Mouse (Mus musculus): ENCODE measurements at regions not wholly inside any gene's neighbourhood (a gene's known extent, or its start where the extent isn't known, plus 50 kb on each side); places are given as distances from the start of the nearest gene placed in this dataset.
A peak's percentile ranks its signal among the peaks of the same experiment; 100 is the strongest.

- no peak for TF ChIP-seq CTCF (IDR thresholded peaks at IDR 0.05 in 2 of 3, conservative IDR thresholded peaks at IDR 0.05 in 1 of 3; ENCODE audit: control insufficient read depth in 1 of 3, insufficient read depth in 1 of 3, low read depth in 2 of 3, low read length in 3 of 3, poor library complexity in 1 of 3, severe bottlenecking in 1 of 3)
- TF ChIP-seq ZNF384 (IDR thresholded peaks at IDR 0.05; ENCODE audit: low read depth, low read length): no peak
- TF ChIP-seq JUND (IDR thresholded peaks at IDR 0.05; ENCODE audit: low read depth, low read length): no peak
Measured at GRCm38 (mm10) chr13:73397033-73397432, 68.7 kb upstream of the Ndufs6 start (continued).

GRCm38 (mm10) chr13:73395856-73396255 is 67.5 kb upstream of the Ndufs6 start:
- H3K4me1 ChIP-seq (ENCODE audit: control insufficient read depth in 1 of 2, insufficient read depth in 2 of 2, low read length in 2 of 2): no peaks in the 10 kb centered on the region
- DNase-seq (ENCODE audit: low read depth, low spot score): no peak
- TF ChIP-seq NELFE (IDR thresholded peaks at IDR 0.05; ENCODE audit: low read depth, low read length) (no peak), ZNF384 (IDR thresholded peaks at IDR 0.05; ENCODE audit: low read depth, low read length) (no peak), JUND (IDR thresholded peaks at IDR 0.05; ENCODE audit: low read depth, low read length) (no peak)

GRCm38 (mm10) chr13:73389051-73389450 is 60.7 kb upstream of the Ndufs6 start:
- H3K9ac ChIP-seq (ENCODE audit: control insufficient read depth, low read depth, low read length, poor library complexity, severe bottlenecking): no peak overlapping the region
- no peaks in the 10 kb centered on the region for H3K36me3 ChIP-seq (ENCODE audit: control insufficient read depth in 1 of 2, insufficient read depth in 2 of 2, low read length in 2 of 2)
- H3K27me3 ChIP-seq (ENCODE audit: control insufficient read depth in 1 of 2, insufficient read depth in 2 of 2, low read length in 2 of 2): peaks cover 4 to 10% of the 10 kb centered on the region in 2 experiments; a peak in 3 of 4 replicates
- no peak for TF ChIP-seq NELFE (IDR thresholded peaks at IDR 0.05; ENCODE audit: low read depth, low read length)
- TF ChIP-seq CHD2 (IDR thresholded peaks at IDR 0.05; ENCODE audit: low read length): no peak
- TF ChIP-seq GABPA (IDR thresholded peaks at IDR 0.05; ENCODE audit: low read depth, low read length): no peak
- no peaks in the 10 kb centered on the region for H3K9me3 ChIP-seq (replicated peaks; ENCODE audit: insufficient read depth, low read length)
- no peak overlapping the region for H3K4me3 ChIP-seq (ENCODE audit: control insufficient read depth in 1 of 2, insufficient read depth in 1 of 2, low read depth in 2 of 2, low read length in 2 of 2)
- H3K27ac ChIP-seq (ENCODE audit: control insufficient read depth, low read depth, low read length): no peak overlapping the region
- H3K79me2 ChIP-seq (ENCODE audit: control insufficient read depth, insufficient read depth, low read length, poor library complexity): no peaks in the 10 kb centered on the region
- H3K4me1 ChIP-seq (ENCODE audit: control insufficient read depth in 1 of 2, insufficient read depth in 2 of 2, low read length in 2 of 2): no peaks in the 10 kb centered on the region
- DNase-seq (ENCODE audit: low read depth, low spot score): no peak

More at GRCm38 (mm10) chr13:73395856-73396255, 67.5 kb upstream of the Ndufs6 start:
- no peaks in the 10 kb centered on the region for H3K36me3 ChIP-seq (ENCODE audit: control insufficient read depth in 1 of 2, insufficient read depth in 2 of 2, low read length in 2 of 2)
- H3K79me2 ChIP-seq (ENCODE audit: control insufficient read depth, insufficient read depth, low read length, poor library complexity): no peaks in the 10 kb centered on the region
- peaks cover 0 to 4% of the 10 kb centered on the region in 2 experiments; a peak in 2 of 4 replicates for H3K27me3 ChIP-seq (ENCODE audit: control insufficient read depth in 1 of 2, insufficient read depth in 2 of 2, low read length in 2 of 2)
- H3K27ac ChIP-seq (ENCODE audit: control insufficient read depth, low read depth, low read length): no peak overlapping the region
- H3K9ac ChIP-seq (ENCODE audit: control insufficient read depth, low read depth, low read length, poor library complexity, severe bottlenecking): no peak overlapping the region
- H3K9me3 ChIP-seq (replicated peaks; ENCODE audit: insufficient read depth, low read length): no peaks in the 10 kb centered on the region
- H3K4me3 ChIP-seq (ENCODE audit: control insufficient read depth in 1 of 2, insufficient read depth in 1 of 2, low read depth in 2 of 2, low read length in 2 of 2): no peak overlapping the region

- Histone ChIP-seq H3K27me3 (ENCODE audit: control insufficient read depth in 1 of 2, insufficient read depth in 2 of 2, low read length in 2 of 2) (peaks cover 4 to 6% of the 10 kb centered on the region in 2 experiments; a peak in 3 of 4 replicates), H3K4me3 (ENCODE audit: control insufficient read depth in 1 of 2, insufficient read depth in 1 of 2, low read depth in 2 of 2, low read length in 2 of 2) (no peak overlapping the region), H3K9ac (ENCODE audit: control insufficient read depth, low read depth, low read length, poor library complexity, severe bottlenecking) (no peak overlapping the region), H3K9me3 (replicated peaks; ENCODE audit: insufficient read depth, low read length) (no peaks in the 10 kb centered on the region), H3K4me1 (ENCODE audit: control insufficient read depth in 1 of 2, insufficient read depth in 2 of 2, low read length in 2 of 2) (no peaks in the 10 kb centered on the region), H3K36me3 (ENCODE audit: control insufficient read depth in 1 of 2, insufficient read depth in 2 of 2, low read length in 2 of 2) (no peaks in the 10 kb centered on the region), H3K27ac (ENCODE audit: control insufficient read depth, low read depth, low read length) (no peak overlapping the region), H3K79me2 (ENCODE audit: control insufficient read depth, insufficient read depth, low read length, poor library complexity) (no peaks in the 10 kb centered on the region)
- TF ChIP-seq ZC3H11A (IDR thresholded peaks at IDR 0.05; ENCODE audit: low read depth, low read length) (0 out of 2 replicates have a peak, but pooled peaks have one; percentile 27), CTCF (IDR thresholded peaks at IDR 0.05 in 2 of 3, conservative IDR thresholded peaks at IDR 0.05 in 1 of 3; ENCODE audit: control insufficient read depth in 1 of 3, insufficient read depth in 1 of 3, low read depth in 2 of 3, low read length in 3 of 3, poor library complexity in 1 of 3, severe bottlenecking in 1 of 3) (peak; percentile 19 to 67 (median 60); a peak in 4 of 6 replicates), RAD21 (IDR thresholded peaks at IDR 0.05; ENCODE audit: low read depth, low read length) (peak; percentile 56), ZKSCAN1 (IDR thresholded peaks at IDR 0.05; ENCODE audit: low read depth, low read length) (no peak), SMC3 (IDR thresholded peaks at IDR 0.05; ENCODE audit: low read depth, low read length) (peak; percentile 45)
- peak; percentile 64 for DNase-seq (ENCODE audit: low read depth, low spot score)
Measured at GRCm38 (mm10) chr13:73383585-73383984, 55.2 kb upstream of the Ndufs6 start.
